Mouse (Mus musculus): ENCODE data around the gene Gabrp. TPM values are rescaled to one million over a fixed set of nuclear protein-coding genes. Genes with fewer than 3 reads are reported as not detected.

Gabrp gene
- polyA plus RNA-seq, 3 experiments from 2014 or later, result not detected

GRCm38 (mm10) chr11:33513376-33513991 lies 65.3 kb downstream of the Gabrp start, which contains the start of gene Ranbp17:
Gene Ranbp17 (minus strand): TSS chr11:33513746.
- ATAC-seq, result no peak

- no peak for ATAC-seq
These were observed 65.8 kb downstream of the Gabrp start for GRCm38 (mm10) chr11:33512854-33513375.

GRCm38 (mm10) chr11:33509401-33509800 lies 69.4 kb downstream of the Gabrp start:
- no peak for ATAC-seq

Other genes with a start within 250 kb of the Gabrp start
- under 1 TPM in 1 of 3 experiments, not detected in 2; 0.49 TPM for gene Ranbp17, start 65.2 kb downstream of the Gabrp start, polyA plus RNA-seq (2017; shearing (Covaris generic))
- gene D130052B06Rik, start 20.3 kb upstream of the Gabrp start, polyA plus RNA-seq (2017; shearing (Covaris generic)), result not detected

All from inflammation-experienced regulatory T-cells, adult 6 months (primary cell).